8 mouse cellular contexts compared by ENCODE assay signal in the genomic region with DNA sequence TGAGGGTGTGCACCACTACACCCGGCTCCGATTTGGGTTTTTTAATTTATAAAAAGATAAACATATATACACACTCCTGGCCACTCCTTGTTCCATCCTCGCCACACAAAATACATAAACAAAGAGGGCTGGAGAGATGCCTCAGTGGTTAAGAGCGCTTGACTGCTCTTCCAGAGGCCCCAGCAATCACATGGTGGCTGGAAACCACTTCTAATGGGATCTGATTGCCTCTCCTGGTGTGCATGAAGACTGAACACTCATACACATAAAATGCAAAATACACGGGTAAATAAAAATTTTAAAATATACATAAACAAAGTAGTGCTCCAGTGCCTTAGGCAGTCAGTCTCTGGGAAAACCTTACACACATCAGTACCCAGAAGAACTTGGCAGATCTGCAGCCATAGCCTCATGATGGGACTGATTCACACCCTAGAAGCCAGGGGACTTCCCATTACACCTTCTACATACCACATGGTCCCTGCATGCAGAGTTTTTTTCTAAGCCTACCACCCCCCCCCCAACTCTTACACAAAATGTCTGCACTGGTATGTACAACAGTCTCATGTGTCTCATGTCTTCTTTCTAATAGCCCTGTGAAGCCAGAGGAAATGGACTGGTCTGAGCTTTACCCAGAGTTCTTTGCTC. TPM values are rescaled to one million over a fixed set of nuclear protein-coding genes. Genes with fewer than 3 reads are reported as not detected.
DNase-seq lines count a peak whose midpoint lies in the region; TF ChIP-seq lines count a peak whose summit lies in the region.

No protein-coding gene starts in this region.

- peaks cover 4% of the 10 kb centered on the region for H3K79me2 ChIP-seq in myocyte (ENCODE audit: control insufficient read depth, insufficient read depth)

- no peaks in the 10 kb centered on the region for H3K27me3 ChIP-seq in myocyte (ENCODE audit: control insufficient read depth, insufficient read depth, insufficient read length)

- 0 out of 2 replicates have a peak, but pooled peaks cover 3% of the 10 kb centered on the region for H3K4me1 ChIP-seq in brown adipose tissue, adult 24 weeks (ENCODE audit: control insufficient read depth, insufficient read depth, insufficient read length, low read length)

- H3K36me3 ChIP-seq in myocyte (ENCODE audit: control insufficient read depth, insufficient read depth), result no peaks in the 10 kb centered on the region

- H3K4me2 ChIP-seq in myocyte (ENCODE audit: low read depth), result peak overlapping the region; percentile 65

- peak overlapping the region; percentile 77 for H3K27ac ChIP-seq in layer of hippocampus, adult 2 months
- no peak overlapping the region for H3K27ac ChIP-seq in brown adipose tissue, adult 24 weeks (replicated peaks; ENCODE audit: low read depth, low read length)

- no peak for TF ChIP-seq POLR2A in myocyte (IDR thresholded peaks at IDR 0.05; ENCODE audit: insufficient read length, low read depth)

- H3K4me3 ChIP-seq in layer of hippocampus, adult 2 months, result peak overlapping the region; percentile 99
- peak overlapping the region; percentile 96 for H3K4me3 ChIP-seq in brown adipose tissue, adult 24 weeks (ENCODE audit: insufficient read depth, low read depth, low read length)
- H3K4me3 ChIP-seq in myocyte, result peak overlapping the region; percentile 92

- TF ChIP-seq CTCF in layer of hippocampus, adult 2 months (conservative IDR thresholded peaks at IDR 0.05), result no peak

- H3ac ChIP-seq in myocyte (ENCODE audit: control insufficient read depth, insufficient read length), result peak overlapping the region; percentile 36

- no peak for DNase-seq in layer of hippocampus, adult 2 months (ENCODE audit: low spot score in 2 of 2)
- no peak for DNase-seq in layer of hippocampus, adult 8-10 months (ENCODE audit: low spot score in 2 of 2)
- DNase-seq in induced T-regulatory cell, adult 2 months (ENCODE audit: low read depth), result peak; percentile 40
- no peak for DNase-seq in urinary bladder, postnatal 25 days (ENCODE audit: low spot score)
- no peak for DNase-seq in right cerebral cortex, postnatal 14 days
- DNase-seq in thymus, adult 18-20 months, result no peak

TF ChIP-seq in myocyte, 11 proteins besides CTCF, POLR2A, EP300 and RAD21:
- TF ChIP-seq MAX (IDR thresholded peaks at IDR 0.05; ENCODE audit: low read depth) (no peak), REST (IDR thresholded peaks at IDR 0.05; ENCODE audit: insufficient read depth, insufficient read length) (no peak), SRF (IDR thresholded peaks at IDR 0.05; ENCODE audit: control insufficient read depth, insufficient read length, low read depth) (no peak)
TF ChIP-seq in myocyte: peak in this region for 0.

RNA-seq across cellular contexts. Expression of gene Eef1akmt3, which starts 1.3 kb away (rescaled TPM):
- total RNA-seq in layer of hippocampus, adult 2 months (2021), result under 1 TPM; 0.12 to 0.20 TPM
- total RNA-seq in layer of hippocampus, adult 8-10 months (2022), result under 1 TPM in 3 of 4 experiments, not detected in 1; 0.23 to 0.33 (median 0.31) TPM
- polyA plus RNA-seq in brown adipose tissue, adult 24 weeks (2012; ENCODE audit: insufficient read depth, insufficient read length, missing spikeins), result not detected in 2 replicates
- polyA plus RNA-seq in myocyte (2012; fragmentation: generic; extraction: Trizol), result 0.11 TPM

RNA-seq across cellular contexts. Expression of gene Mettl1, which starts 1.4 kb away (rescaled TPM):
- total RNA-seq in layer of hippocampus, adult 2 months (2021), result 10 to 100 TPM; 12.7 to 14.0 TPM
- 10 to 100 TPM; 13.1 to 16.0 (median 14.5) TPM for total RNA-seq in layer of hippocampus, adult 8-10 months (2022)
- polyA plus RNA-seq in brown adipose tissue, adult 24 weeks (2012; ENCODE audit: insufficient read depth, insufficient read length, missing spikeins), result 6.0 and 10.4 TPM in 2 replicates
- 17.2 TPM for polyA plus RNA-seq in myocyte (2012; fragmentation: generic; extraction: Trizol)

RNA-seq across cellular contexts. Expression of gene Cyp27b1, which starts 5.5 kb away (rescaled TPM):
- 1 to 10 TPM; 1.0 to 1.1 TPM for total RNA-seq in layer of hippocampus, adult 2 months (2021)
- total RNA-seq in layer of hippocampus, adult 8-10 months (2022), result 1 to 10 TPM in 1 of 4 experiments, under 1 TPM in 3; 0.14 to 1.1 (median 0.48) TPM
- not detected in 2 replicates for polyA plus RNA-seq in brown adipose tissue, adult 24 weeks (2012; ENCODE audit: insufficient read depth, insufficient read length, missing spikeins)
- polyA plus RNA-seq in myocyte (2012; fragmentation: generic; extraction: Trizol), result 0.56 TPM

RNA-seq across cellular contexts. Expression of gene Tsfm, which starts 12.0 kb away (rescaled TPM):
- 10 to 100 TPM; 29.7 to 30.1 TPM for total RNA-seq in layer of hippocampus, adult 2 months (2021)
- total RNA-seq in layer of hippocampus, adult 8-10 months (2022), result 10 to 100 TPM; 24.5 to 31.8 (median 27.5) TPM
- polyA plus RNA-seq in brown adipose tissue, adult 24 weeks (2012; ENCODE audit: insufficient read depth, insufficient read length, missing spikeins), result 67.3 and 73.2 TPM in 2 replicates
- polyA plus RNA-seq in myocyte (2012; fragmentation: generic; extraction: Trizol), result 53.7 TPM

RNA-seq across cellular contexts. Expression of gene March9, which starts 17.4 kb away (rescaled TPM):
- total RNA-seq in layer of hippocampus, adult 2 months (2021), result 10 to 100 TPM; 19.8 TPM
- total RNA-seq in layer of hippocampus, adult 8-10 months (2022), result 10 to 100 TPM; 14.8 to 21.9 (median 20.4) TPM
- 0.63 and 0.79 TPM in 2 replicates for polyA plus RNA-seq in brown adipose tissue, adult 24 weeks (2012; ENCODE audit: insufficient read depth, insufficient read length, missing spikeins)
- polyA plus RNA-seq in myocyte (2012; fragmentation: generic; extraction: Trizol), result 6.1 TPM
